Mouse (Mus musculus): ENCODE results near the gene Sarm1.

DNA sequence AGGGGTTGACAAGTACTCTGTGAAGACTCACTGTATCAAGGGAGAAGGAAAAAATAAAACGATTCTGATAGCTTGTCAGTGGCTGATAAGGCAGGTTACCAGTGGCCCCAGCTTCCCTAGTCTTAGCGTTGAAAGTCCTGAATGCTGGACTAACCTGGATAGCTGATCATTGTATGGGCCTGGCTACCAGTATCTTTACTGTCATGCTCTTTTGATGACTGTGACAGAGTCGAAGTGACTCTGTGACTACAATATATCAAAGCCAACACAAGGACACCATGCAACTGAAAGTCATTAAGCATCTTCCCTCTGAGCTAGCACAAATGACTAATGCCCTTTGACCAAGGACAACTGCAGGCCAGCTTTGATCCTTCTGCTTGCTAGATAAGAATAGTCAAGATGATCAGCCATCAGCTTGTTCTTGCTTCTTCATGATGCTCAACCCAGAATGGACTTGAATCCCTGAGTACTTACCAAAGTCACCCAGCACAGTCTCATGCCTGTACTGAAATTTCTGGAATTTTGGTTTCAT lies 59.1 kb downstream of the Sarm1 start:
- no peak for TF ChIP-seq CTCF (IDR thresholded peaks at IDR 0.05; ENCODE audit: low read depth)
- no peak for TF ChIP-seq EP300 (IDR thresholded peaks at IDR 0.05; ENCODE audit: low read depth)

Data from liver, postnatal 0 days (tissue).